Mouse (Mus musculus) heart, embryonic 14.5 days (tissue): ENCODE data around the gene Abi3. TPM values are rescaled to one million over a fixed set of nuclear protein-coding genes. Genes with fewer than 3 reads are reported as not detected.

Source experiments
- ATAC-seq: fragments of 200-750 bp; cut with Nextera tagmentation; 2 replicates; pipeline ENCODE4 v1.8.0; 2017; ENCODE audit warnings: low read depth, moderate TSS enrichment; ENCODE audit not compliant: insufficient number of reproducible peaks, insufficient read depth, low FRiP score
- H3K27ac ChIP-seq, 2 experiments: fragments of 200-500 bp in 1 of 2; fragments of 300-500 bp in 1 of 2; sonication (generic) in 1 of 2; replicated peaks in 1 of 2; 2 replicates each; pipeline ENCODE4 v1.5.1; 2012 to 2014; ENCODE audit warnings: low read depth in 2 of 2, low read length in 2 of 2, control low read depth in 1 of 2, mild to moderate bottlenecking in 1 of 2, mixed read lengths in 1 of 2; ENCODE audit not compliant: control insufficient read depth in 1 of 2, insufficient read depth in 1 of 2
- H3K27me3 ChIP-seq: fragments of 300-500 bp; sonication (generic); 2 replicates; pipeline ENCODE4 v1.6.1; 2014; ENCODE audit warnings: mild to moderate bottlenecking, low read length, control low read depth; ENCODE audit not compliant: control insufficient read depth, insufficient read depth
- H3K36me3 ChIP-seq: fragments of 300-500 bp; sonication (generic); 2 replicates; pipeline ENCODE4 v1.6.1; 2014; ENCODE audit warnings: mild to moderate bottlenecking, control low read depth, low read length, mixed read lengths; ENCODE audit not compliant: control insufficient read depth, insufficient read depth
- H3K4me1 ChIP-seq, 2 experiments: fragments of 200-500 bp in 1 of 2; fragments of 300-500 bp in 1 of 2; sonication (generic) in 1 of 2; 2 replicates each; pipeline ENCODE4 v1.6.1; 2012 to 2014; ENCODE audit warnings: low read length in 2 of 2, control low read depth in 1 of 2, mixed read lengths in 1 of 2; ENCODE audit not compliant: control insufficient read depth in 2 of 2, insufficient read depth in 2 of 2
- H3K4me2 ChIP-seq: fragments of 300-500 bp; sonication (generic); 2 replicates; pipeline ENCODE4 v1.6.1; 2014; ENCODE audit warnings: mild to moderate bottlenecking, low read length
- H3K4me3 ChIP-seq, 2 experiments: fragments of 200-500 bp in 1 of 2; fragments of 300-500 bp in 1 of 2; sonication (generic) in 1 of 2; 2 replicates each; pipeline ENCODE4 v1.5.1; 2012 to 2014; ENCODE audit warnings: low read length in 2 of 2, mild to moderate bottlenecking in 2 of 2, control low read depth in 1 of 2, low read depth in 1 of 2, moderate library complexity in 1 of 2; ENCODE audit not compliant: control insufficient read depth in 1 of 2, insufficient read depth in 1 of 2
- H3K9ac ChIP-seq: fragments of 300-500 bp; sonication (generic); 2 replicates; pipeline ENCODE4 v1.6.1; 2014; ENCODE audit warnings: mild to moderate bottlenecking, low read length
- H3K9me3 ChIP-seq: fragments of 300-500 bp; sonication (generic); 2 replicates; pipeline ENCODE4 v1.6.1; 2016; ENCODE audit warnings: low read length, control low read depth; ENCODE audit not compliant: control insufficient read depth
- whole genome bisulfite sequencing: fragments of 180-500 bp; shearing (Covaris S2); extraction: QIAGEN DNeasy Blood & Tissue Kit; methylation state at CpG from one replicate; pipeline ENCODE4 v1.1.7; 2014; 5-methylcytosine and 5-hydroxymethylcytosine counted together
- polyA plus RNA-seq: library from polyadenylated mRNA; unstranded; fragments of >200 nt; fragmentation: Nextera tagmentation; extraction: Ambion mirVana; gene quantifications from 2 replicates; pipeline ENCODE4 v1.2.1, GENCODE M21; 2014

The Abi3 gene
- polyA plus RNA-seq, 1 experiment from 2014 or later: 9.0 TPM

GRCm38 (mm10) chr11:95828181-95828964, 13.9 kb downstream of the Abi3 start:
- H3K27ac ChIP-seq: no peak overlapping the region
- WGBS: 70% methylated on average over 11 of the region's 11 CpGs
- H3K9ac ChIP-seq: no peak overlapping the region
- H3K4me1 ChIP-seq: peaks cover 5 to 32% of the 10 kb centered on the region in 2 experiments
- no peaks in the 10 kb centered on the region for H3K9me3 ChIP-seq
- no peak for ATAC-seq
- no peak overlapping the region for H3K4me3 ChIP-seq
- no peak overlapping the region for H3K4me2 ChIP-seq
- peaks cover 54% of the 10 kb centered on the region for H3K27me3 ChIP-seq
- H3K36me3 ChIP-seq: peaks cover 6% of the 10 kb centered on the region; the same call in 1 of the 2 replicates

GRCm38 (mm10) chr11:95827464-95828085, 14.7 kb downstream of the Abi3 start:
- WGBS: 12% methylated on average over 3 of the region's 3 CpGs
- Histone ChIP-seq H3K4me3 (no peak overlapping the region), H3K9me3 (no peaks in the 10 kb centered on the region), H3K4me1 (peaks cover 5 to 32% of the 10 kb centered on the region in 2 experiments), H3K27ac (no peak overlapping the region), H3K9ac (no peak overlapping the region), H3K27me3 (peaks cover 48% of the 10 kb centered on the region), H3K4me2 (no peak overlapping the region), H3K36me3 (peaks cover 4% of the 10 kb centered on the region; the same call in 1 of the 2 replicates)
- no peak for ATAC-seq

- peaks cover 43% of the 10 kb centered on the region for H3K27me3 ChIP-seq
- H3K9me3 ChIP-seq: no peaks in the 10 kb centered on the region
- no peak overlapping the region for H3K4me2 ChIP-seq
- no peak overlapping the region for H3K9ac ChIP-seq
- peaks cover 5 to 32% of the 10 kb centered on the region in 2 experiments for H3K4me1 ChIP-seq
- H3K4me3 ChIP-seq: no peak overlapping the region
- no peak overlapping the region for H3K27ac ChIP-seq
- H3K36me3 ChIP-seq: no peaks in the 10 kb centered on the region
- ATAC-seq: no peak
- WGBS: 18% methylated on average over 3 of the region's 3 CpGs
Observed at GRCm38 (mm10) chr11:95827168-95827447, 15.2 kb downstream of the Abi3 start.

GRCm38 (mm10) chr11:95826317-95827167, 15.7 kb downstream of the Abi3 start:
- H3K9ac ChIP-seq: no peak overlapping the region; the same call in 1 of the 2 replicates
- no peak overlapping the region for H3K27ac ChIP-seq
- peaks cover 37% of the 10 kb centered on the region for H3K27me3 ChIP-seq

GRCm38 (mm10) chr11:95825625-95826024, 16.7 kb downstream of the Abi3 start:
- 53% methylated on average over 3 of the region's 3 CpGs for WGBS
- H3K27ac ChIP-seq: no peak overlapping the region
- no peak for ATAC-seq
- peaks cover 2 to 22% of the 10 kb centered on the region in 2 experiments for H3K4me1 ChIP-seq
- peak overlapping the region; percentile 77; the same call in 1 of the 2 replicates for H3K9ac ChIP-seq
- H3K27me3 ChIP-seq: peaks cover 28% of the 10 kb centered on the region
- H3K36me3 ChIP-seq: no peaks in the 10 kb centered on the region
- no peak overlapping the region for H3K4me2 ChIP-seq
- H3K4me3 ChIP-seq: no peak overlapping the region
- no peaks in the 10 kb centered on the region for H3K9me3 ChIP-seq

More at GRCm38 (mm10) chr11:95826317-95827167, 15.7 kb downstream of the Abi3 start:
- Histone ChIP-seq H3K4me3 (no peak overlapping the region), H3K9me3 (no peaks in the 10 kb centered on the region), H3K4me2 (no peak overlapping the region), H3K36me3 (no peaks in the 10 kb centered on the region), H3K4me1 (peaks cover 5 to 31% of the 10 kb centered on the region in 2 experiments)
- WGBS: 48% methylated on average over 6 of the region's 6 CpGs
- no peak for ATAC-seq

GRCm38 (mm10) chr11:95824877-95825243, 17.4 kb downstream of the Abi3 start:
- whole genome bisulfite sequencing: 2% methylated on average over 11 of the region's 11 CpGs
- peak; percentile 22 for ATAC-seq
- Histone ChIP-seq H3K36me3 (no peaks in the 10 kb centered on the region), H3K27ac (peak overlapping the region in 1 of 2 experiments; percentile 70; a peak in 3 of 4 replicates), H3K4me3 (peak overlapping the region; percentile 58 to 63), H3K27me3 (peaks cover 20% of the 10 kb centered on the region), H3K4me1 (peaks cover 2 to 15% of the 10 kb centered on the region in 2 experiments; a peak in 3 of 4 replicates), H3K4me2 (peak overlapping the region; percentile 99), H3K9me3 (no peaks in the 10 kb centered on the region), H3K9ac (peak overlapping the region; percentile 77)
